Mouse (Mus musculus): ENCODE measurements at regions not wholly inside any gene's neighbourhood (a gene's known extent, or its start where the extent isn't known, plus 50 kb on each side); places are given as distances from the start of the nearest gene placed in this dataset.

DNA sequence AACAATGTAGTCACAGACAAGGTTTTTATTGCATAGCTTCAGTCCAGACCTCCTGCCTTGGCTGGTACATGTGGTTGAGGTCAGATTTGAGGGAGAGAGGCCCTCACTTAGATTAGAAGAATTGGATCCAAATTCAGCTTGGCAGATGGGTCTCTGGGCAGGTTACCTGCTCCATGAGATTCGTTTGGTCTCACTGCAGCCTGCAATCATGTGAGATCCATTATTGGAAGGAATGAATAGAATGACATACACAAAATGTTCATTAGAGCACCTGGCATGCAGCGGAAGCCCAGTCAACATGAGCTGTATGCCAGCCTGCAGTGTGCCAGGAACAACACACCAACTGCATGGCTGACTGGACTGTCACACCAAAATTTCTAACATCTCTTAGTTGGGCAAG lies 750.3 kb downstream of the Nedd1 start:
- in situ Hi-C loops (cut with MboI; ENCODE audit: unreplicated experiment in 2 of 2): no loop called here

DNA sequence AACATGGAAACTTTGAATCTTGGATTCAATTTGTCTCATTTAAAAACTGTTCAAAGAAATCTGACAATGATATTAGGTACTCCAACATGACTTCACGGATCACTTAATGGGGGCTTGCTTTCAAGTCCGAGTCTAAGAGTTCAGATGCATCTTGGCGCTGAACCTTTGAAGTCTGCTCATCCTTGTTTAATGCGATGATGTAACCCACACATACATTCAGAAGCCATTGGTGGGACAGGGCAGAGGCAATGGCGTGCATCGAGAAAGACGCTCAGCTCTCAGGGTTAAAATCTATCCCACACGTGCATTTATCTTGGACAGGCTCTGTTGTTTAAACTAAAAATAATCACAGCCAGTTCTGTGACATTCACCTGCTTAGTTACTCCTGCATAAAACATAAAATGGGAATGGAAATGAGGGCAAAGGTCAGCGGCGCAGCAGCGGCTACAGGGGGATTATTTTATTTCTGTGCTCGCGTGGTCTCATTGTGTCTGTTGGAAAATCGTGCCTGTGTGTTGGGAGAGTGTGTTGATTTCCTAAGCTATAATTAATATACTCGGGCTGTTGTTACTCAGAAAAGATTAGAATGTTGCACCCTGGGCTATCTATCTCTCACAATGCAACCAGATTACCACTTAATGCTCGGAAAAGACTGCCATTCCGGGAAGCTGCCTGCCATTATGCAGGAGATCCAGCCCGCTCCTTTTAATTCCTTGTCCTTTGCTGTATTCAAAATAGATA lies 754.5 kb downstream of the Nedd1 start:
- in situ Hi-C loops (cut with MboI; ENCODE audit: unreplicated experiment in 2 of 2): no loop called here

DNA sequence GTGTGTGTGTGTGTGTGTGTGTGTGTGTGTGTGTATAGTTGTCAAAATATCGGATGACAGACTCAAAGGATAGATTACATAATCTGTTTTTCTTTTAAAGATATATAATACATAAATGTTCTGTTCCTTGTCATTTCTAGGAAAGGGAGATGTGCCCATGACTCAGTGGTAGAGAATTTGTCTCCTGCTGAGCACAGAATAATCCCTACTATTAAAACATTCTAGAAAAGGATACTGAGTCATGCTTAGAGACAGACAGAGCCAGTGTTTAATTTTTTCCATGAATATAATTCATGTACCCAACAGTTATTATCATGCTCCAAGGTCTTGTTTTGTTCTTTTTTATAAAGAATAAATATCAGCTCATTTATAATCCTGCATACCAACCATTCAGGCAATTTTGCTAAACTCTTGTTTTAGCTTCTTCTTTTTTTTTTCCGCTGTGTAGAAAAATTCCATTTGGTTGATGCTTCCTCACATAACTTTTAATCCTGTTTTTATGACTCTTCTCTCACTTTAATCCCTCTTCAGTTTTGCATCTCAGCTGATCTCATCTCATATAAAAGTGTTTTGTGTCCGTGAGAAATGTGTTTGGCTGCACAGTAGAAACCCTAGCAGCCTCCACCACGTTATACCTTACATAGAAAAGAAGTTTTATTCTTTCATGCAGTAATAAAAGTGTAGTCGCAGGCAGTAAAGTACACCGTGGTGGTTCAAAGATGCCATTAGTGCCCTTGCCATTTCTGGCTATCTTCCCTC lies 762.3 kb downstream of the Nedd1 start:
- in situ Hi-C loops (cut with MboI; ENCODE audit: unreplicated experiment in 2 of 2): no loop called here

DNA sequence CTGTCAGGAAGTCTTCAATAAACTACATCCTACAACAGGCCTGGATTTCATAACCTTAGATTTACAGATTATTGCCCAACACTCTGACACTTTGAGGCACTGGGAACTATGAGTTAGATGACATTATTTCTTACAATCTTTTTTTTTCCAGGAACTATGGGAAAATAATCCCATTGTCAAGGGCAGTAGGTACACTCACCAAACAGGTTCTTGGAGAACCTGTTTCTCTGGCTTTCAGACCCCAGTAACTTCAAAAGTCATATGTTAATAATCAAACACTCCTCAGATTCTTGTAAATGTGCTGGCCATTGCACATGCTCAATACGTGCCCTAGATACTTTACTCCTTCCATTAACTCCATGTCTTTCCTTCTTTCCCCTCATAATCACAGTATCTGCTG lies 769.1 kb downstream of the Nedd1 start:
- in situ Hi-C loops (cut with MboI; ENCODE audit: unreplicated experiment in 2 of 2): no loop called here

DNA sequence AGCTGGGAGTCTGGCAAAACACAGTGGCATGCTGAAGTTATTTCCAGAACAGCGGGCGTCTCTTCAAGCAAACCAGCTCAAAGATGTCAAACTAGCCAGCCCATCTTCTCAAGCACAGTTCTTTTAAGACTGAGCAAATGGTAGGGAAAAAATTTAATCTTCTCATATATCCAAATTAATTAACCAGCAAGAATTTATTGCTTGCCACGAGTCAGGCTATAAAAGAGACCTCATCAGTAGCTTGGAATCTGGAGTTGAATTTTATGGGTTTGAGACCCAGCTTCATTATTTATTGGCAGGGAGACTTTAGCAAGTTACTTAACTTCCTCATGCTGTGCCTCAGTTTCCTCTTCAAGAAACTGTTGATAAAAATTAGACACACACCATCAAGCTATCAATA lies 742.5 kb upstream of the Tmpo start:
- in situ Hi-C loops (cut with MboI; ENCODE audit: unreplicated experiment in 2 of 2): no loop called here

DNA sequence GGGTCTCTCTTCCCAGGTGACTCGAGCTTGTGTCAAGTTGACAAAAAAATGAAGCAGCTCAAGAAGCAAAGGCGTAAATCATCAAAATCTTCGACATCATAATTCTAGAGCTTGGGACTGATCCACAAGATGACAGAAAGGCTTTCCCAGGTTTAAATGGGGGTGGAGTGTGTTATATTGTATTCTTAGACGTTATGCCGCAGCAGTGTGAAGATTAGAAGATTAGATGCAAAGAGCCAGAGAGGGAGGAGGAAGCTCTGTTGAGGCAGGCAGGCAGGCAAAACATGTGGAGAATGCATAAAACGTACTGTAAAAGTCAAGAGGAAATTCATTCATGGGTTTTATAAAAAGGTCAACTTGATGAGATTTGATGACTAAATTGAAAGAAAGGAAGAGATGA lies 708.7 kb upstream of the Tmpo start:
- in situ Hi-C loops (cut with MboI; ENCODE audit: unreplicated experiment in 2 of 2): no loop called here

DNA sequence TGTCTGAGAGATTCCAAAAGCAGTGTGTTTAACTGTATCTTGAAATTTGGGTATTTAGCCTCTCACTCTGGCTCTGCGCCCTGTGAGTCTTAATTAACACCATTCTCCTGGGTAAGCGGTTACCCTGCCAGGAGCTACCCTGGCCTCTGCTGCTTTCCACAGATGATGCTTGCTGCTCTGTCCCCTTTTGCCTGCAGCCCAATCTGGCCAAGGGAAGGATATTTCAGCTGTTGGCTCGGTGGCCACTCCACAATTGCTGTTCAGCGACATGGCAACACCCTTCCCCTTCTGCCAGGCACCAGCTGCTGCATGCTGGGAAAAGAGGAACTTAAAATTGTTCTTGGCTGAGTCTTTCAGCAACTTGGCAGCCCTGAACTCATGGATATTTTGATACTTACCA lies 707.4 kb upstream of the Tmpo start:
- in situ Hi-C loops (cut with MboI; ENCODE audit: unreplicated experiment in 2 of 2): no loop called here

DNA sequence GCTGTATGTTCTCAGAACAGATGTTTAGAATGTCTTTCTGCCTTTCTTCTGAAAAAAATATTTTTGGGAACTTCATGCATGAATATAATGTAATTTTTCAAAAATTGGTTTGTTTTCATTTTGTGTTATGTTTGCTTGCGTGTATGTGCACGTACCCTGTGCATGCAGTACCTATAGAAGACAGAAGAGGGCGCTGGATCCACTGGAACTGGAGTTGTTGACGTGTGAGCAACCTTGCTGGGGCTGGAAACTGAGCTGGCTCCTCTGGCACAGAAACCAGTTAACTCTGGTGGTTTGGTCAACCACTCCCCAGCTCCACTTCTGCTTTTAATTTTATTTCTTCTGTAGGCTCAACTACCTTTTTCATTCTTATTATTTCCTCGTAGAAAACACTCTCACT lies 702.0 kb upstream of the Tmpo start:
- in situ Hi-C loops (cut with MboI; ENCODE audit: unreplicated experiment in 2 of 2): no loop called here

DNA sequence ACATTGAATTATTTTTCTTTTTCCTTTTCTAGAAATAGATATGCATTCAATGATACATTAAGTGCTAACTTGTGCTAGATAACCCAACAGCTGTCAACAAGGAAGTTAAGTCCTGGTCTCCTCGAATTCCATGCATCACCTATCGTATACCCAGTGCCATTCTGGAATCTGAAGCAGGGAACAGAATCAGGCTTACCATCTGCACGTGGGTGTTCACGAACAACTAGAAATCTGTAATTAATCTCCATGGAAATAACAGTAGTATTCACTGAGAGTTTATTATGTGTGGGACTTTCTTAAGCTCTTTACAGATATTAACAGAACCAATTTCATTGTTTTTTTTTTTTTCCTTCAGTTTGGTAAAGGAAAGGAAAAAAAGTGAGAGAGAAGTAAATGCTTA lies 701.4 kb upstream of the Tmpo start:
- in situ Hi-C loops (cut with MboI; ENCODE audit: unreplicated experiment in 2 of 2): no loop called here

DNA sequence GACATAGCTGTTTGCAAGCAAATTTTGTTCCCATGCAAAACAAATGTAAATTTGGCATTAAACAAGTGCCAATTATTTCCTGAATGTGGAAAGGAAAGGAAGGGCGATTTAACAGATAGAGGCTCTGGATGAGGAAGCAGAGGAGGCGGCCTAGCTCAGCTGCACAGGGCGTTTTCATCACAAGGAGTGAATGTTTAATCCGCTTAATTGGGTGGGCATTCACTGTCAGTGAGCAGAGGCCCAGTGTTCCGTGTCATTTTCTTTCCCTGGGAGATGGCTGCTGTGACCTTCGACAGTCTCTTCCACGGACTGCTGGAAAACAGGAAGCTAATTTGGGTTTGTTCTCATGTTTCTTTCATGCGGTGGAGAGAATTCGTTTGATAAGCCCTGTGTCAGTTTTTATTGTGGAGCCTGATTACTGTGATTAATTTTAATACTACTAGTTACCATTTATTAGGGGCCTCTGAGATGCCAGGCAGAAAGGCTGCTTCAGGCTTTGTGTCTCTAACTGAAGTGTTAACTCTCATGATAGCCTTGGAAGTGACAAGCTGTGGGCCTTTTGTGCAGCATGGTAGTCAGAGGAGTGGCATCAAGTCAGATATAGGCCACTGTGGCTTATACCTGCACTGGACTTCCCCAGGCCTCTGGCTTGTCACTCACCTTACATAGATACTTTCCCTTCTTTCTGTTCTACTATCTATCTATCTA lies 700.6 kb upstream of the Tmpo start:
- in situ Hi-C loops (cut with MboI; ENCODE audit: unreplicated experiment in 2 of 2): no loop called here

DNA sequence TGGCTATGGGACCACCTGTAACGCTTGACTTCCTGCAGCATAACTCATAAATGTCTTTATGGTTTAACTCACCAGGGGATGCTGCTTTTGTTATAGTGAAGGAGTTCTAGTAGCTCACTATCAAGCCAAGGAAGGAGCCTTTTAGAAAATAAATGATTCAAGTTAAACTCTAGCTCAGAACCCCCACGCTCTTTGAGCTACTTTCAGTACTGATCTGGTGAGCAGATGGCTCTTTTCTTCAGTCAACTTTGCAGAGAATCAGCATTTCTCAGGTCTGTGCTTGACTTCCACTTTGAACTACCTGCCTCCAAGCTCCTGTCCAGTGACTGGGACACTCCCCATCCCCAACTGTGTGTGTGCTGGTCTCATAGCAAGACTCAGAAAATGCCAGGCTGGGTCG lies 694.3 kb upstream of the Tmpo start:
- in situ Hi-C loops (cut with MboI; ENCODE audit: unreplicated experiment in 2 of 2): no loop called here

DNA sequence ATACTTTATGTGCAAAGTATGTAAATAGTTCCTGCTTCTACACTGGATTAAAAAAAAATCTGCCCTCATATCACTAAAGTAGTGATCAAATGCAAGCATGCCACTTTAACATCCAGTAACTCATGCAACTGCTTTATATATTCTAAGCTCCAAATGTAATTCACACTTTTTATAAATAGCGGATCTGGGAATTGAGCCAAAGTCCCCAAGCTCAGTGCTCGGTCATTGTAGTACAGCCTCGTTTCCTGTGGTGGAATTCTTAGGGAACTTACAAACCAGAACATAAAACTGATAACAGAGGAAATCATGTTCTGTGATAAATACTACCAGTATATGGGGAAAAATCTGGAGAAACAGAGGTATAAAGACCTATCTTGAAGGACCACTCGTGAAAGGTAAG lies 690.1 kb upstream of the Tmpo start:
- in situ Hi-C loops (cut with MboI; ENCODE audit: unreplicated experiment in 2 of 2): no loop called here

DNA sequence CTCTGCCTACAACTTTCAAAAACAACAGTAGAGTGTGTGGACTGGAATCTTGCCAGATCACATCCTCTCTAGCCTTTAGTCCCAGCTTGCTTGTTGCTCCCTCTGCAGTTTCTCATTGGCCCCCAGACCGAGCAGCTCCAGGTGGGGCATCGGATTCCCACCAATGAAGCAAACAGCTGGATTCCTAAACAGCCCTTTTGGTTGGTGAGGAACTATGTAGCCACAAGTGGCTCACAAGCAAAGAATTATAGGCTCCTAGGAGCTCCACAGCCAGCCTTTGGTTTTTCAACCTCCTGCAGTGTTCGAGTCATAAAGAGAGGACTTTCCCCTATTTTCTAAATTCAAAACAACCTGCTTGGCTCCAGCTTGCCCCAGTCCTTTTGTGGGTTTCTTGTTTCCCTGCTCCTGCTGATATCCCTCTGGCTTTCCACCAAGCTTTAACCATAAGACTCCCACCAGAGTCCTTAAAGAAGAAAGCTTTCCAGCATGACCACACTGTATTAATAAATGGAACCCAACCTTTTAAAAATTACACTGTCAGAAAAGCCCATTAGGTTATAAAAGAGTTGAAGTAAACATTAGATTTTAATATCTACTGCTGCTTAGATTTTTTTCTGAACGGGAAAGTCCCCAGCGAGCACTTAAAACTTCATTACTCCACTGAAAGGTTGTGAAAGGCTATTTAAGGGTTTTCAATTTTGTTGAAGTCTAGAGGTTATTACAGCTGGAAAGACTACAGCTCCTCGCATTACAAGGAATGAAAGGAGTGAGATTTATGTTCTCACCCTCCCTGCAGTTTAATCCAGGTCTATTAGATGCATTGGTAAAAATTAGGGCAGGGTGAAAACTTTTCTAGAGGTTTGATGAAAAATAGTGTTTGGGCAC lies 677.8 kb upstream of the Tmpo start:
- in situ Hi-C loops (cut with MboI; ENCODE audit: unreplicated experiment in 2 of 2): no loop called here

DNA sequence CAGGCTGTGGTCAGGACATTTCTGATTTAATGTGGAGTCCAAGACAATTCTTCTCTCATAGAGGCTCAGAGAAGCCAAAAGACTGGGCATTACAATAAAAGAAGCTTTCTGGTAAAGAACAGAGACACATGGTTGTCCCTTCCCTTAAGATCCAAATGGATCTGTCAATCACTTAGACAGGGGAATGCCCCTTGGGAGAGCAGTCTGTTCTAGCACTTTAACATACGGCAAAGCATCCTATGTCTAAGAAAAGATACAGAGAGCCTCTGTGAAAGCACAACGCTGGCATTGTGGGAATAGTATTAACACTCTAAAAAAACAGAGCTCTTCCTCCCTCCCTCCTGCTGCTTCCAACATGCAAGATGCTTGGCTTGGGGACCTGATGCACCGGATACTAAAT lies 646.0 kb upstream of the Tmpo start:
- in situ Hi-C loops (cut with MboI; ENCODE audit: unreplicated experiment in 2 of 2): no loop called here

DNA sequence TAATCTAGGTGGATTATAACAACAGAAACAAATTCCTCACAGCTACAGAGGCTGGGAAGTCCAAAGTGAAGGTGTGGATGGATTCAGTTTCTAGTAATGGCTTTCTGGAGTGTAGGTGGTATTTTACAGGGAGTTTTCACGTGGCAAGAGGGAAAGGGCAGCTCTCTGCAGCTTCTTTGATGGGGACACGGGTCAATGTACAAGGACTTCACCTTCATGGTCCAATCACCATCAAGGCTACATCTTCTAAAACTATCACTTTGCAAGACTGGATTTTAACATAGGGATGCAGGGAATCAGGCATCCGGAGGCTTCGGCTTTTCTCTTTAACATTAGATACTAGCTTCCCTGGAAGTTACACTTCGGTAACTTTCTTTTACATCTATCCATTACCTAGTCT lies 642.4 kb upstream of the Tmpo start:
- in situ Hi-C loops (cut with MboI; ENCODE audit: unreplicated experiment in 2 of 2): no loop called here

DNA sequence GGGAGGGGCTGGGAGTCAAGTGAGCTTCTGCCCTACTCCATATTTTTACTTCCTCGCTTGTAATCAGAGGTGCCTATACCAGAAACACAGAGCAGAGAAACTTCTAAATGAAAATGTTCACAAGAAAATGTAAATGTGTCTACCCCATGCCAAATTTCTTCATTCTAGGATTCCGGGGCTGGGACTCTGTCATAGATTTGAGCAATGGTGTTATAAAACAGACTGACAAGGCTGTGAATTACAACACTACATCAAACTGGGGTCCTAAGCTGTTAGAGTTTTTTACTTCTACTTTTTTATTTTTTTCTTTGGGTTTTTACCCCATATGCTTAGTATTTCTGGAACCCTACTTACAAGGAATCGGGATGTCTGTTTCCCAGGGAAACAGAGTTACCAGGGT lies 623.8 kb upstream of the Tmpo start:
- in situ Hi-C loops (cut with MboI; ENCODE audit: unreplicated experiment in 2 of 2): no loop called here
